Mouse (Mus musculus): Measurements from ENCODE around the gene Mtmr3. TPM values are rescaled to one million over a fixed set of nuclear protein-coding genes. Genes with fewer than 3 reads are reported as not detected.

Mtmr3 gene
- polyA plus RNA-seq, 1 experiment from 2014 or later: 39.5 TPM

DNA sequence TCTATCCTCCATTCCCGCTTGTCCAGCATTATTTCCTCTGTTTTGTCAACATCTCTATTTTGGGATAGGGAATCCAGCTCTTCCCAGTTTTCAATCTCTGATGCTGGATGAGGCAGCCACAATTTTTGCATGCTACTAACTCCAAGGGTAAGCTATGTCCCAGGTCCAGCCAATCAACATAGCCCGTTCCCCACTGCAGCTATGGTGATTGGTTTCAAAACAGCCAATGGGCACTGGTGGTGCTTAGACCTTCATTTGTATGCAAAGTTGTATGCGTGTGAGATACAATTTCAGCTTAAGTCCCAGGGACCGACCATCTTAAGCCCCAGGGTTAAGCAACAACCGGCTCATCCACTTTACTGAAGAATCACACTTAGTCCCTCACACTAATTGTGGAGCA lies 28.3 kb upstream of the Mtmr3 start:
- Histone ChIP-seq H3K9ac (replicated peaks) (no peak overlapping the region), H3K27me3 (no peaks in the 10 kb centered on the region), H3K9me3 (no peaks in the 10 kb centered on the region), H3K36me3 (no peaks in the 10 kb centered on the region), H3K4me1 (replicated peaks) (no peaks in the 10 kb centered on the region), H3K4me2 (no peak overlapping the region), H3K27ac (no peak overlapping the region), H3K4me3 (replicated peaks) (no peak overlapping the region)
- WGBS: 66% methylated on average over 5 of the region's 5 CpGs
- no peak for ATAC-seq (ENCODE audit: insufficient number of reproducible peaks, insufficient read depth, low FRiP score, low TSS enrichment, low read depth)

DNA sequence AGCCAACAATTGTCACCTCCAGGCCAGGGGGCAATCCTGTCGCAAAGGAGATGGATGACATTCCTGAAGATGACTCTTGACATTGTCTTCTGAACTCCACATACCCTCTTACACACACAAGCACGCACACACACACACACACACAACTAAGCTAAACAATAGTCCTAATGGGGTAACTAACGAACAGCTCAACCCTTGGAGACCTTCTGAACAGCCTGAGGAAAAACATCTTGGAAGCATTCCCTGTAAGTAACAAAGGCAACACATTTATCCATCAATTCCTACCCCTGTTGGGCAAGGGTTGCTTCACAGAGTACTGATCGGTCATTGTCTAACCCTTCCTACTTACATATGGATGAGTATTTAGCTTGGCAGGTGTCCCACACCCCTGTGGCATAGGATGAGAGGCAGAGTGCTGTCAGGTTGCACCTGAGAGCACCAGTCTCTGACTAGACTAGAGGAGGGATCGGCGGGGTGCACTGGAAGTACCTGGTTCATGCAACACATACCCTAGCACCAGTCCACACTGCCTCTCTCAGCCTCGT lies 27.9 kb upstream of the Mtmr3 start:
- Histone ChIP-seq H3K4me2 (no peak overlapping the region), H3K36me3 (no peaks in the 10 kb centered on the region), H3K9ac (replicated peaks) (no peak overlapping the region), H3K4me3 (replicated peaks) (no peak overlapping the region), H3K27ac (no peak overlapping the region), H3K27me3 (no peaks in the 10 kb centered on the region), H3K9me3 (no peaks in the 10 kb centered on the region), H3K4me1 (replicated peaks) (no peaks in the 10 kb centered on the region)
- 87% methylated on average over 7 of the region's 7 CpGs for WGBS
- no peak for ATAC-seq (ENCODE audit: insufficient number of reproducible peaks, insufficient read depth, low FRiP score, low TSS enrichment, low read depth)

DNA sequence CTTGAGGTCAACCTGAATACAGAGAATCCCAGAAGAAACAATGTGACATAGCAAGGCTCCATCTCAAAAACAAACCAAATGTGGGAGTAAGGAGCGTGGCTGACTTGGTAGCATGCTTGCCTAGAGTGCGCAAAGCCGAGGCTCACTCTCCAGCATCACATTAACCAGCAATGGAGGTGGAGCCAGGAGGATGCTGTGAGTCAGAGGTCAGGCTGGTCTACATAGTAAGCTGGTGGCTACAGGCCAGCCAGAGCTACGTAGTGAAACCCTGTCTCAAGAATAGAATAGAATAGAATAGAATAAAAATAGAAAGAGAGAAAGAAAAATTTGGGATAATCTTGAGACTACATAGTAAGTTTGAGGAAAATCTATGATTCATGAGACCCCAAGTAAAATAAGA lies 27.2 kb upstream of the Mtmr3 start:
- Histone ChIP-seq H3K9ac (replicated peaks) (no peak overlapping the region), H3K27me3 (no peaks in the 10 kb centered on the region), H3K4me1 (replicated peaks) (no peaks in the 10 kb centered on the region), H3K4me3 (replicated peaks) (no peak overlapping the region), H3K27ac (no peak overlapping the region), H3K9me3 (no peaks in the 10 kb centered on the region), H3K36me3 (no peaks in the 10 kb centered on the region), H3K4me2 (no peak overlapping the region)
- WGBS: 78% methylated on average over 4 of the region's 4 CpGs
- no peak for ATAC-seq (ENCODE audit: insufficient number of reproducible peaks, insufficient read depth, low FRiP score, low TSS enrichment, low read depth)

DNA sequence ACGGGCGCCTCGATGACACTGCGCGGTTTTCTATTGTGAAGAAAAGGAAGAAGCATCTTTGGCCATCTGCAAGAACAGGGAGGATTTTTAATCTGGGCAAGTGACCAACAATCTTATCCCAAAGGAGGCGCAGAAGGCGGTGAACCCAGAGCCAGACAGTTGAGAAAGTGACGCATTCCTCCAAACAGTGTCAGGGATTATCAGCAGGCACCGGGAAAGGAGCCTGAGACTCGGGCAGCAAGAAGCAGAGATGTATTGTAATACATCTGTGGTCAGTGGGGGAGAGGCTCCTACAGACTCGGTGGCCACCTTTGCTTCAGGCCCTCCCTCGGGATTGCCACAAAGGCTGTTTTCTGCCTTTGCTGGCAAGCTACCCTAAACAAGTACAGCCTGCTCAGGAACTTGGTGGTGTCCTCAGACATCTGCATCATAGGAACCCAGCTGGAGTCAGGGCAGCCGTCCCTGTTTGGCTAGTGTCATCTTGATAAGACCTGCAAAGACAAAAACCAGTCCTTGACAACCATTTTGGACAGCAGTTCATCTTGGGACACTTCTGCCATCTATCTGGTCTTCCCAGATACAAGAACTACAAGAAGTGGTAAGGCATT lies 25.9 kb upstream of the Mtmr3 start:
- WGBS: 64% methylated on average over 13 of the region's 13 CpGs
- Histone ChIP-seq H3K9ac (replicated peaks) (no peak overlapping the region), H3K4me2 (no peak overlapping the region), H3K4me3 (replicated peaks) (no peak overlapping the region), H3K36me3 (no peaks in the 10 kb centered on the region), H3K27me3 (no peaks in the 10 kb centered on the region), H3K9me3 (no peaks in the 10 kb centered on the region), H3K4me1 (replicated peaks) (no peaks in the 10 kb centered on the region), H3K27ac (no peak overlapping the region)
- no peak for ATAC-seq (ENCODE audit: insufficient number of reproducible peaks, insufficient read depth, low FRiP score, low TSS enrichment, low read depth)

- no peak within 1 kb of the TSS for H3K9ac ChIP-seq (replicated peaks)
- ATAC-seq (ENCODE audit: insufficient number of reproducible peaks, insufficient read depth, low FRiP score, low TSS enrichment, low read depth): no peak
- H3K9me3 ChIP-seq: no peaks in the 10 kb centered on the region
- 79% methylated on average over 16 of the region's 16 CpGs for WGBS
- no peak within 1 kb of the TSS for H3K27ac ChIP-seq
- no peak within 1 kb of the TSS for H3K4me3 ChIP-seq (replicated peaks)
- H3K4me2 ChIP-seq: no peak within 1 kb of the TSS
- no peaks in the 10 kb centered on the region for H3K27me3 ChIP-seq
- no peaks in the 10 kb centered on the region for H3K36me3 ChIP-seq
- H3K4me1 ChIP-seq (replicated peaks): no peaks in the 10 kb centered on the region
These were observed 25.4 kb upstream of the Mtmr3 start, which contains the start of gene Gm11032 for GRCm38 (mm10) chr11:4620017-4620485. Gm11032 (plus strand) TSS chr11:4620067.

DNA sequence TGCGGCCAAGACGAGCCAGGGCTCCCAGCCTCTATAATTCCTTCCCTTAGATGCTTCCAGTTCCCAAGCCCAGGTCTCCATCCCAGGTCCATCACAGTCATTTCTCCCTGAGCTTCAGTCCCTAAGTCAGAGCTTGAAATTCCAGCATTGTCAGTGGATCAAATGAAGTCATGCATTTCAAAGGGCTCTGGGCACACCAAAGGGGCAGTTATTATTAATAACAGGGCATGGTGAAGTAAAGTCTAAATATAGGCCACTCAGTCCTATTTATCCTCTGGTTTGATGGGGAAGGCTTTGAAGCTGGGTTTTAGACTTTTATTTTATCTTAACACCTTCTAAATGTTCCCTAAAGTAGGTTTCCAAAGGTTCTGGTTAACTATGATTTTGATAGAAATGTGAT lies 17.2 kb upstream of the Mtmr3 start:
- Histone ChIP-seq H3K9ac (replicated peaks) (no peak overlapping the region), H3K4me3 (replicated peaks) (no peak overlapping the region), H3K36me3 (no peaks in the 10 kb centered on the region), H3K4me2 (no peak overlapping the region), H3K27ac (no peak overlapping the region), H3K9me3 (no peaks in the 10 kb centered on the region), H3K27me3 (no peaks in the 10 kb centered on the region), H3K4me1 (replicated peaks) (0 out of 2 replicates have a peak, but pooled peaks cover 3% of the 10 kb centered on the region)
- ATAC-seq (ENCODE audit: insufficient number of reproducible peaks, insufficient read depth, low FRiP score, low TSS enrichment, low read depth): no peak
- 57% methylated on average over 2 of the region's 2 CpGs for WGBS

- Histone ChIP-seq H3K27me3 (no peaks in the 10 kb centered on the region), H3K9me3 (no peaks in the 10 kb centered on the region), H3K27ac (no peak overlapping the region), H3K9ac (replicated peaks) (no peak overlapping the region), H3K4me3 (replicated peaks) (no peak overlapping the region), H3K4me2 (no peak overlapping the region), H3K4me1 (replicated peaks) (peaks cover 27% of the 10 kb centered on the region), H3K36me3 (no peaks in the 10 kb centered on the region)
- 82% methylated on average over 1 of the region's 1 CpGs for WGBS
- ATAC-seq (ENCODE audit: insufficient number of reproducible peaks, insufficient read depth, low FRiP score, low TSS enrichment, low read depth): no peak
These were observed 11.9 kb upstream of the Mtmr3 start for GRCm38 (mm10) chr11:4606541-4606940.

DNA sequence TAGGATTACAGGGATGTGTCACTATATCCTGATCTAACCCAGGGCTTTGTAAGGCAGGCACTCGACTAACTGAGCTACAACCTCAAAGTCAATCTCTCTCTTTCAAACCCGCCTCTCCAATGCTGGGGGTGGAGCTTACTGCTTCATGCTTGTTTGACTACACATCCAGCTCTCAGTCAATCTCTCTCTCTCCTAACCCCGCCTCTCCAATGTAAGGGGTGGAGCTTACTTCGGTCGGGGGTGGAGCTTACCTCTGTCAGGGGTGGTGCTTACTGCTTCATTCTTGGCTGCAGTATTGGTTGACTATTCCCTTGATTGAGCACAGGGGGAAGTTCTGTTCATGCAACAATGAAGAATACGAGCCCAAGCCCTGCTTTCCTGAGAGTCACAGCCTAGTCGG lies 10.8 kb upstream of the Mtmr3 start:
- H3K36me3 ChIP-seq: no peaks in the 10 kb centered on the region
- no peak overlapping the region for H3K4me3 ChIP-seq (replicated peaks)
- no peak overlapping the region for H3K9ac ChIP-seq (replicated peaks)
- peaks cover 27% of the 10 kb centered on the region for H3K4me1 ChIP-seq (replicated peaks)
- no peaks in the 10 kb centered on the region for H3K27me3 ChIP-seq
- no peak overlapping the region for H3K27ac ChIP-seq
- H3K4me2 ChIP-seq: no peak overlapping the region
- H3K9me3 ChIP-seq: no peaks in the 10 kb centered on the region
- WGBS: 54% methylated on average over 7 of the region's 7 CpGs
- ATAC-seq (ENCODE audit: insufficient number of reproducible peaks, insufficient read depth, low FRiP score, low TSS enrichment, low read depth): no peak

GRCm38 (mm10) chr11:4604441-4604840 lies 9.8 kb upstream of the Mtmr3 start:
- Histone ChIP-seq H3K9me3 (no peaks in the 10 kb centered on the region), H3K27ac (0 out of 2 replicates have a peak overlapping the region, but pooled peaks have one; percentile 31), H3K4me3 (replicated peaks) (no peak overlapping the region), H3K4me1 (replicated peaks) (peaks cover 27% of the 10 kb centered on the region), H3K27me3 (no peaks in the 10 kb centered on the region), H3K4me2 (peak overlapping the region; percentile 15; the same call in 1 of the 2 replicates), H3K9ac (replicated peaks) (no peak overlapping the region), H3K36me3 (no peaks in the 10 kb centered on the region)
- ATAC-seq (ENCODE audit: insufficient number of reproducible peaks, insufficient read depth, low FRiP score, low TSS enrichment, low read depth): no peak
- 6% methylated on average over 6 of the region's 6 CpGs for WGBS

DNA sequence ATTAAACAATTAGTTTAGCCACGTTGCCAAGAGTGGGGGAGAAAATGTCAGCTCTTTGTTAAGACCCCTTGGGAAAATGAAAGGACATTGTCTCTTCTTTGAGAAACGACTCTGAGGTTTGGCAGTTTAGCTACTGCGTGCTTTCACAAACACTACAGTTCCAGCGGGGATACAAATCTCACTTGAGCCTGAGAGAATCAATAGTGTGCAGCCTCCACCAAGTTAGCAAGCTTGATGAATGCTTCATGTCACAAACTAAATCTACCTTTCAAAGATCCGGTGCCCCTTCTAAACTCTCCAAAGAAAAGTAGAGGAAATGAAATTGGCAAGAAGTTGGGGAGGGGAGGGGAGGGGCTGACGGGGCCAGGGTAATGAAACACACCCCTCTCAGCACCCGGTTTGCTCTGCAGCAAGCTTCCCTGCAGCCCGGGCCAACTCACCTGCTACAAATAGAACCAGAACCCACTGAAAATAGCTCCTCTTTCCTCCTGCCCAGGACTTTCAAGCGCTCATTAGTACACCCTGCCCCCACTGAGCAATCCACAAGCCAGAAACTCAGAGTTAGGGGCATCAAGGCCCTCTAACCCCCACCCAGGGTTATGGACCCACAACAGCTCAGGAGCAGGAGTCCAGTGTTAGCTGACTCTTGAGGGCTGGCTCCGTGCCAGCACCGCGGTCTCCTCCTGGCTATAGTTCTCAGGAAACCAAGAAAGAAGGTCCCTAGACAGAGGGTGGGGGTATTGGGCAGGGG lies 8.2 kb upstream of the Mtmr3 start:
- no peaks in the 10 kb centered on the region for H3K27me3 ChIP-seq
- peaks cover 27% of the 10 kb centered on the region for H3K4me1 ChIP-seq (replicated peaks)
- H3K9me3 ChIP-seq: no peaks in the 10 kb centered on the region
- H3K36me3 ChIP-seq: no peaks in the 10 kb centered on the region
- 28% methylated on average over 12 of the region's 12 CpGs for WGBS
- H3K27ac ChIP-seq: peak overlapping the region; percentile 50; the same call in 1 of the 2 replicates
- no peak for ATAC-seq (ENCODE audit: insufficient number of reproducible peaks, insufficient read depth, low FRiP score, low TSS enrichment, low read depth)
- H3K9ac ChIP-seq (replicated peaks): 0 out of 2 replicates have a peak overlapping the region, but pooled peaks have one; percentile 12
- H3K4me2 ChIP-seq: peak overlapping the region; percentile 33
- no peak overlapping the region for H3K4me3 ChIP-seq (replicated peaks)

- Histone ChIP-seq H3K36me3 (no peaks in the 10 kb centered on the region), H3K9ac (replicated peaks) (no peak overlapping the region), H3K4me1 (replicated peaks) (peaks cover 27% of the 10 kb centered on the region), H3K27ac (no peak overlapping the region), H3K4me3 (replicated peaks) (no peak overlapping the region), H3K27me3 (no peaks in the 10 kb centered on the region), H3K9me3 (no peaks in the 10 kb centered on the region), H3K4me2 (no peak overlapping the region)
- 73% methylated on average over 5 of the region's 5 CpGs for WGBS
- ATAC-seq (ENCODE audit: insufficient number of reproducible peaks, insufficient read depth, low FRiP score, low TSS enrichment, low read depth): no peak
These were observed 7.2 kb upstream of the Mtmr3 start for GRCm38 (mm10) chr11:4601890-4602289.

Data from limb, embryonic 12.5 days (tissue).